Mouse (Mus musculus): ENCODE measurements around the gene Trmt2b.

GRCm38 (mm10) chrX:134275715-134276114 is 1.1 kb downstream of the Trmt2b start:
- TF ChIP-seq CTCF (IDR thresholded peaks at IDR 0.05; ENCODE audit: low read depth), result no peak
- TF ChIP-seq EP300 (IDR thresholded peaks at IDR 0.05; ENCODE audit: low read depth), result no peak
